Mouse (Mus musculus) stomach, postnatal 0 days (tissue): ENCODE data around the gene Wrnip1. TPM values are rescaled to one million over a fixed set of nuclear protein-coding genes. Genes with fewer than 3 reads are reported as not detected.

Source experiments
- ATAC-seq: fragments of 200-750 bp; cut with Nextera tagmentation; 2 replicates; pipeline ENCODE4 v1.8.0; 2017; ENCODE audit not compliant: low FRiP score, low TSS enrichment
- DNase-seq: peaks from one replicate; pipeline ENCODE4 v3.0.0-alpha.2; 2016; ENCODE audit warnings: low spot score
- H3K27ac ChIP-seq: fragments of 300-500 bp; sonication (generic); replicated peaks from 2 replicates; pipeline ENCODE4 v1.5.1; 2014; ENCODE audit warnings: mild to moderate bottlenecking, control low read depth
- H3K27me3 ChIP-seq: fragments of 300-500 bp; sonication (generic); 2 replicates; pipeline ENCODE4 v1.6.1; 2014; ENCODE audit warnings: low read length; ENCODE audit not compliant: control insufficient read depth, insufficient read depth
- H3K36me3 ChIP-seq: fragments of 300-500 bp; sonication (generic); 2 replicates; pipeline ENCODE4 v1.6.1; 2014; ENCODE audit warnings: low read length, mixed read lengths; ENCODE audit not compliant: control insufficient read depth, insufficient read depth
- H3K4me1 ChIP-seq: fragments of 300-500 bp; sonication (generic); replicated peaks from 2 replicates; pipeline ENCODE4 v1.6.1; 2014; ENCODE audit warnings: antibody characterized with exemption; ENCODE audit not compliant: control insufficient read depth, insufficient read depth
- H3K4me2 ChIP-seq: fragments of 300-500 bp; sonication (generic); replicated peaks from 2 replicates; pipeline ENCODE4 v1.6.1; 2014; ENCODE audit warnings: low read depth, mild to moderate bottlenecking, control low read depth, moderate library complexity
- H3K4me3 ChIP-seq: fragments of 300-500 bp; sonication (generic); 2 replicates; pipeline ENCODE4 v1.5.1; 2014; ENCODE audit warnings: low read depth, low read length, control low read depth
- H3K9ac ChIP-seq: fragments of 300-500 bp; sonication (generic); 2 replicates; pipeline ENCODE4 v1.6.1; 2014; ENCODE audit warnings: mild to moderate bottlenecking, low read length, control low read depth, mixed read lengths
- H3K9me3 ChIP-seq: fragments of 300-500 bp; sonication (generic); 2 replicates; pipeline ENCODE4 v1.6.1; 2016; ENCODE audit warnings: low read length; ENCODE audit not compliant: control insufficient read depth
- CTCF ChIP-seq: IDR thresholded peaks from 2 replicates; pipeline ENCODE4 v1.5.1; 2016; ENCODE audit warnings: antibody characterized with exemption, low read depth, mild to moderate bottlenecking, moderate library complexity
- EP300 ChIP-seq: optimal IDR thresholded peaks from 2 replicates; pipeline ENCODE3; 2016; ENCODE audit warnings: antibody characterized with exemption
- WGBS: fragments of 180-500 bp; shearing (Covaris S2); extraction: QIAGEN DNeasy Blood & Tissue Kit; methylation state at CpG from one replicate; pipeline ENCODE4 v1.1.7; 2014; 5-methylcytosine and 5-hydroxymethylcytosine counted together
- polyA plus RNA-seq: library from polyadenylated mRNA; unstranded; fragments of >200 nt; fragmentation: Nextera tagmentation; extraction: Ambion mirVana; gene quantifications from 2 replicates; pipeline ENCODE4 v1.2.1, GENCODE M21; 2015

Wrnip1 gene
- polyA plus RNA-seq, 1 experiment from 2014 or later: 14.4 TPM

GRCm38 (mm10) chr13:32849531-32850123 lies 47.8 kb downstream of the Wrnip1 start:
- TF ChIP-seq EP300: no peak
- no peak for TF ChIP-seq CTCF
- Histone ChIP-seq H3K36me3 (no peaks in the 10 kb centered on the region), H3K9ac (no peak overlapping the region), H3K4me1 (no peaks in the 10 kb centered on the region; the same call in 1 of the 2 replicates), H3K27me3 (no peaks in the 10 kb centered on the region), H3K4me2 (peak overlapping the region; percentile 44), H3K4me3 (no peak overlapping the region), H3K9me3 (no peaks in the 10 kb centered on the region), H3K27ac (peak overlapping the region; percentile 84)
- DNase-seq: peak; percentile 23
- peak; percentile 75 for ATAC-seq

GRCm38 (mm10) chr13:32850156-32850555 lies 48.3 kb downstream of the Wrnip1 start:
- H3K27ac ChIP-seq: peak overlapping the region; percentile 84
- no peaks in the 10 kb centered on the region; the same call in 1 of the 2 replicates for H3K4me1 ChIP-seq
- no peak overlapping the region for H3K9ac ChIP-seq
- peak overlapping the region; percentile 44 for H3K4me2 ChIP-seq
- H3K4me3 ChIP-seq: no peak overlapping the region
- H3K9me3 ChIP-seq: no peaks in the 10 kb centered on the region
- DNase-seq (peak; percentile 24), ATAC-seq (no peak)
- 81% methylated on average over 1 of the region's 1 CpGs for WGBS
- no peaks in the 10 kb centered on the region for H3K36me3 ChIP-seq
- H3K27me3 ChIP-seq: no peaks in the 10 kb centered on the region
- no peak for TF ChIP-seq CTCF
- TF ChIP-seq EP300: no peak

GRCm38 (mm10) chr13:32850668-32851404 lies 49.0 kb downstream of the Wrnip1 start, which contains the start of gene Serpinb1a:
Gene Serpinb1a, minus strand, starts transcription at chr13:32851185.
- H3K9ac ChIP-seq: peak within 1 kb of the TSS; percentile 41
- H3K36me3 ChIP-seq: no peaks in the 10 kb centered on the region
- peak within 1 kb of the TSS; percentile 4 for H3K4me3 ChIP-seq
- H3K4me2 ChIP-seq: peak within 1 kb of the TSS; percentile 44
- TF ChIP-seq EP300: no peak
- no peak for TF ChIP-seq CTCF
- 37% methylated on average over 10 of the region's 10 CpGs for WGBS
- ATAC-seq (peak; percentile 72), DNase-seq (peak; percentile 76)
- H3K27me3 ChIP-seq: no peaks in the 10 kb centered on the region
- H3K4me1 ChIP-seq: no peaks in the 10 kb centered on the region; the same call in 1 of the 2 replicates
- no peaks in the 10 kb centered on the region for H3K9me3 ChIP-seq
- H3K27ac ChIP-seq: peak within 1 kb of the TSS; percentile 84

GRCm38 (mm10) chr13:32851967-32852366 lies 50.1 kb downstream of the Wrnip1 start:
- Histone ChIP-seq H3K9ac (no peak overlapping the region), H3K27me3 (no peaks in the 10 kb centered on the region), H3K4me1 (no peaks in the 10 kb centered on the region; the same call in 1 of the 2 replicates), H3K36me3 (no peaks in the 10 kb centered on the region), H3K9me3 (no peaks in the 10 kb centered on the region), H3K4me3 (no peak overlapping the region), H3K4me2 (no peak overlapping the region), H3K27ac (no peak overlapping the region)
- peak; percentile 57 for DNase-seq
- WGBS: 11% methylated on average over 7 of the region's 7 CpGs
- TF ChIP-seq CTCF (peak; percentile 88), EP300 (no peak)
- ATAC-seq: no peak; the same call in 1 of the 2 replicates

- ATAC-seq: no peak
- no peaks in the 10 kb centered on the region for H3K9me3 ChIP-seq
- DNase-seq: no peak
- H3K4me2 ChIP-seq: no peak overlapping the region
- no peak overlapping the region for H3K27ac ChIP-seq
- no peak overlapping the region for H3K9ac ChIP-seq
- WGBS: 87% methylated on average over 4 of the region's 4 CpGs
- no peaks in the 10 kb centered on the region for H3K27me3 ChIP-seq
- no peak overlapping the region for H3K4me3 ChIP-seq
- no peaks in the 10 kb centered on the region for H3K36me3 ChIP-seq
- TF ChIP-seq CTCF: no peak
- H3K4me1 ChIP-seq: no peaks in the 10 kb centered on the region; the same call in 1 of the 2 replicates
Measured at GRCm38 (mm10) chr13:32852539-32852938, 50.7 kb downstream of the Wrnip1 start.

- Histone ChIP-seq H3K9ac (no peak overlapping the region), H3K4me2 (no peak overlapping the region), H3K4me3 (no peak overlapping the region), H3K4me1 (no peaks in the 10 kb centered on the region; the same call in 1 of the 2 replicates), H3K27me3 (no peaks in the 10 kb centered on the region), H3K9me3 (no peaks in the 10 kb centered on the region), H3K36me3 (no peaks in the 10 kb centered on the region), H3K27ac (no peak overlapping the region)
- TF ChIP-seq CTCF (no peak), EP300 (no peak)
- DNase-seq (no peak), ATAC-seq (no peak)
- 56% methylated on average over 2 of the region's 2 CpGs for WGBS
Measured at GRCm38 (mm10) chr13:32853073-32853472, 51.2 kb downstream of the Wrnip1 start.
